Mouse (Mus musculus) MEL (cell line): Measurements from ENCODE around the gene Inpp5e.

Experiments used
- BHLHE40 ChIP-seq: IDR thresholded peaks from 2 replicates; pipeline ENCODE4 v1.6.1; 2012; ENCODE audit warnings: low read depth, mild to moderate bottlenecking, inconsistent platforms, low read length, improper control_type of control experiment, borderline replicate concordance
- CHD2 ChIP-seq: IDR thresholded peaks from 2 replicates; pipeline ENCODE4 v1.6.1; 2011; ENCODE audit warnings: low read length, improper control_type of control experiment
- CTCF ChIP-seq, 3 experiments: IDR thresholded peaks in 2 of 3; conservative IDR thresholded peaks in 1 of 3; 2 replicates each; pipeline ENCODE4 v1.5.1; 2011 to 2012; ENCODE audit warnings: low read length in 3 of 3, low read depth in 2 of 3, mild to moderate bottlenecking in 2 of 3, improper control_type of control experiment in 1 of 3, inconsistent platforms in 1 of 3, mixed read lengths in 1 of 3, moderate library complexity in 1 of 3; ENCODE audit not compliant: control insufficient read depth in 1 of 3, insufficient read depth in 1 of 3, poor library complexity in 1 of 3, severe bottlenecking in 1 of 3
- ELF1 ChIP-seq: IDR thresholded peaks from 2 replicates; pipeline ENCODE4 v1.6.1; 2014; ENCODE audit warnings: low read depth, mild to moderate bottlenecking, inconsistent platforms, low read length, improper control_type of control experiment, moderate library complexity
- EP300 ChIP-seq, 2 experiments: IDR thresholded peaks; 2 replicates each; pipeline ENCODE4 v1.6.1; 2011; ENCODE audit warnings: improper control_type of control experiment in 2 of 2, low read length in 2 of 2, low read depth in 1 of 2, mild to moderate bottlenecking in 1 of 2
- HCFC1 ChIP-seq: IDR thresholded peaks from 2 replicates; pipeline ENCODE4 v1.6.1; 2012; ENCODE audit warnings: low read depth, mild to moderate bottlenecking, inconsistent platforms, low read length, improper control_type of control experiment, moderate library complexity
- JUND ChIP-seq: IDR thresholded peaks from 2 replicates; pipeline ENCODE4 v1.6.1; 2011; ENCODE audit warnings: low read depth, mild to moderate bottlenecking, improper control_type of control experiment, low read length
- MAFK ChIP-seq: IDR thresholded peaks from 2 replicates; pipeline ENCODE4 v1.6.1; 2011; ENCODE audit warnings: low read depth, mild to moderate bottlenecking, low read length, improper control_type of control experiment, borderline replicate concordance
- POLR2A ChIP-seq, 2 experiments: IDR thresholded peaks; 2 replicates each; pipeline ENCODE4 v1.6.1; 2011 to 2012; ENCODE audit warnings: low read length in 2 of 2, mild to moderate bottlenecking in 2 of 2, control low read depth in 1 of 2, improper control_type of control experiment in 1 of 2, low read depth in 1 of 2, moderate library complexity in 1 of 2; ENCODE audit not compliant: control insufficient read depth in 1 of 2, insufficient read depth in 1 of 2, poor library complexity in 1 of 2
- POLR2AphosphoS2 ChIP-seq: IDR thresholded peaks from 2 replicates; pipeline ENCODE4 v1.6.1; 2011; ENCODE audit warnings: low read length, improper control_type of control experiment
- RAD21 ChIP-seq: IDR thresholded peaks from 2 replicates; pipeline ENCODE4 v1.6.1; 2011; ENCODE audit warnings: mild to moderate bottlenecking, low read depth, low read length, improper control_type of control experiment
- SMC3 ChIP-seq: IDR thresholded peaks from 2 replicates; pipeline ENCODE4 v1.6.1; 2011; ENCODE audit warnings: low read depth, low read length, improper control_type of control experiment
- TCF12 ChIP-seq: IDR thresholded peaks from 2 replicates; pipeline ENCODE4 v1.6.1; 2014; ENCODE audit warnings: low read depth, mild to moderate bottlenecking, inconsistent platforms, low read length, improper control_type of control experiment, moderate library complexity
- UBTF ChIP-seq: IDR thresholded peaks from 2 replicates; pipeline ENCODE4 v1.6.1; 2012; ENCODE audit warnings: low read depth, mild to moderate bottlenecking, inconsistent platforms, low read length, improper control_type of control experiment, moderate library complexity, borderline replicate concordance; ENCODE audit not compliant: insufficient read depth

DNA sequence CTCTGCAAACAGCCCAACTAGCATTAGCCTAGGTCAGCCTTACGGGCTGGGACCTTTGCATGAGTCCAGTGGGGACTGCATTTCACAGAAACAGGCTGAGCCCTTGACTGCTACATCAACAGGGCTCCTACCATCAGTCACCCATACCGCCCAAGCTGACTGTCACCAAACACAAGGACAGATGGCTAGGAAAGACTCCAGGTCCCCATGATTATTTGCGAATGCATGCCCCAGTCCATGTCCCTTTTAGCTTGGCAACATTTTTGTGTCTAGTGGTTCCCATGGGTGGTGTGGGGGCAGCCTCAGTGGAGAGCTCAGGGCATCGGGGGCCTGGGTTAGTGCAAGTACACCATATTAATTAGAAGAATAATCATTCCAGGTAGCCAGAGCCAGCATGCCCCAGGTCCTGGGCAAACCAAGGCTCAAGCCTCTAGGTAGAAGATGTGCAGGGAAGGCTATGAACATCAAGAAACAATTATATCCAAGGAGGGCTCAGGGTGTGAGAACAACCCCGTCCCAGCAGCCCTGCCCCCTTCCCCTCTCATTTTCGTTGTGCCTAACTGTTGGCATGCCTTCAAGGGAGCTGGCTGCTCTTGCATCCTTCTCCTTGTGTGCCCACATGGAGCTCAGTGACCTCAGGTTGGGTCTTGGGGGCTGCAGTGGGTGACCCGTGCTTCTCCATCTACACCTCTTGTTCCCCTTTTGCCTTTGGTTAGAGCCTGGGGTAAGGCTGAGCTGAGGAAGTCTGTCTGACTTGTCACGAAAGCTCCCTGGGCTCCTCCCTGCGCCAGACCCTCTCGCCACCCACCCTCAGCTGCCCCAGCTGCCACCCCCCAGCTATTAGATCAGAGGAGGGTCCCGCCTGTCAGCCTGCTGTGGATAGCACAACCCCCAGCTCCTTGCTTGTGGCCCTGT is 55.7 kb downstream of the Inpp5e start:
- TF ChIP-seq POLR2A (IDR thresholded peaks at IDR 0.05; ENCODE audit: control insufficient read depth in 1 of 2, insufficient read depth in 1 of 2, low read depth in 1 of 2, low read length in 2 of 2, poor library complexity in 1 of 2) (no peak), TCF12 (no peak), JUND (no peak), RAD21 (no peak), POLR2AphosphoS2 (no peak), CHD2 (no peak), CTCF (IDR thresholded peaks at IDR 0.05 in 2 of 3, conservative IDR thresholded peaks at IDR 0.05 in 1 of 3; ENCODE audit: control insufficient read depth in 1 of 3, insufficient read depth in 1 of 3, low read depth in 2 of 3, low read length in 3 of 3, poor library complexity in 1 of 3, severe bottlenecking in 1 of 3) (no peak), UBTF (no peak), EP300 (IDR thresholded peaks at IDR 0.05; ENCODE audit: low read depth in 1 of 2, low read length in 2 of 2) (no peak), MAFK (no peak), ELF1 (no peak), HCFC1 (no peak), BHLHE40 (no peak), SMC3 (no peak)
